Mouse (Mus musculus) CD4-positive, CD25-positive, alpha-beta regulatory T cell, adult 4 months (primary cell): ENCODE data around the gene Majin. TPM values are rescaled to one million over a fixed set of nuclear protein-coding genes. Genes with fewer than 3 reads are reported as not detected.
A peak's percentile ranks its signal among the peaks of the same experiment; 100 is the strongest.

Source experiments
- ATAC-seq: one replicate; pipeline ENCODE4 v1.8.0; 2017
- polyA plus RNA-seq, 2 experiments: library from polyadenylated mRNA; unstranded; fragments of 100-300 nt; shearing (Covaris generic); gene quantifications; one replicate each; pipeline ENCODE4 v1.2.1; 2017

The Majin gene
- polyA plus RNA-seq: under 1 TPM in 1 of 2 experiments, not detected in 1; 0.90 TPM

GRCm38 (mm10) chr19:6184131-6184530 is at the start of gene Majin:
Gene Majin, plus strand, starts transcription at chr19:6184388.
- no peak for ATAC-seq

DNA sequence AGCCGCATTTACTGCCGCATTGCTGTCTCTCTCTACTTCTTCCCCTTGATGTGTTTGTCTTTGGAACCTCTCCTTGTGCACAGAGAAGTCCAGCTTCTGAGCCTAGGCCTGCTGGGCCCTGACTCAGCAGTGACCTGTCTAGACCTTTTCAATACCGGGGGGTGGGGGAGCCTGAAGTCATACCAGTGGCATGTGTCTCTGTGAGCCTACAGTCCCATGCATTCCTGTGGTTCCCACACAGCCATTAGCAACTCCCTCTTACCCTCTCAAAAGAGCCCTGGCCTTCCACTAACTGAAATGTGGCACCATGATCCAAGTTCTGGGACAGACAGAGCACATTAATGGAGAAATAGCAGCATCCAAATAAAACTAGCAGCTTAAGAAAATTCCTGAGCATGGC is 47.8 kb upstream of the Majin start:
- no peak for ATAC-seq

GRCm38 (mm10) chr19:6139701-6140100 is 44.5 kb upstream of the Majin start:
- ATAC-seq: no peak

GRCm38 (mm10) chr19:6140374-6140677 is 43.9 kb upstream of the Majin start:
- peak; percentile 17 for ATAC-seq

DNA sequence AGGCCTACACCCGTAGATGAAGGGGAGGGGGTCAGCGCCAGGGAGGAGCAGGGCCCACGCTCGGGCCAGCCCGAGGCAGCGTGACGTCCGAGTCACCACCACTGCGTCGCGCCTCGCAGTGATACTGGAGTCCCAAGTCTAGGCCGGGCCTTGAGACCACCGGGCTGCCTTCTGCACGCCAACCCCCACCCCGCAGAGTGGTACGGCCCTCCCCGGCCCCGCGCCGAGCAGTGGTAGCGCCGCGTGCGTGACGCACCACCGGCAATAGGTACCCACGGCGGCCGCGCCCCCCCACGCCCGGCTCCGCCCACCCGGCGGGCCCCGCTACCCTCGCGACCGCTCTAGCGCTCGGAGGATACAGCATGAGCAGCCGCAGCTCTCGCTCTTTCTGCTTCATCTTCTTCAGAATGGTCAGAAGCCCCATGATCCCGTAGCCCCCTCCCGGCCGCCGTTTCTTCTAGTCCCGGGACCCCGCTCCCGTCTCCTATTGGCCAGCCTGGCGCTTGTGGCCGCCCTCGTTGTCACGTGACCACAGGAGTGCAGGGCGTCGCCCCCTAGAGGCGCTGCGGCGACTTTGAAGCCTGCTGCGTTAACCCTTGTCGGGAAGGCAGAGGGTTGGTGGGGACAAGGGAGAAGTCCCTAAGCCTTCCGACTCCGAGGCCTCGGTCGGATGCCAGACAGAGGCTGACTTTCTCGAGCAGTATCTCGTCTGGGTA is 43.4 kb upstream of the Majin start, which contains the start of gene Batf2:
TSS of gene Batf2 (plus strand) at position 306 of the 716 bp plus-strand sequence.
- peak; percentile 86 for ATAC-seq

GRCm38 (mm10) chr19:6141394-6141749 is 42.8 kb upstream of the Majin start, which contains the start of gene Arl2:
Gene Arl2, minus strand, starts transcription at chr19:6141548.
- ATAC-seq: peak; percentile 68

DNA sequence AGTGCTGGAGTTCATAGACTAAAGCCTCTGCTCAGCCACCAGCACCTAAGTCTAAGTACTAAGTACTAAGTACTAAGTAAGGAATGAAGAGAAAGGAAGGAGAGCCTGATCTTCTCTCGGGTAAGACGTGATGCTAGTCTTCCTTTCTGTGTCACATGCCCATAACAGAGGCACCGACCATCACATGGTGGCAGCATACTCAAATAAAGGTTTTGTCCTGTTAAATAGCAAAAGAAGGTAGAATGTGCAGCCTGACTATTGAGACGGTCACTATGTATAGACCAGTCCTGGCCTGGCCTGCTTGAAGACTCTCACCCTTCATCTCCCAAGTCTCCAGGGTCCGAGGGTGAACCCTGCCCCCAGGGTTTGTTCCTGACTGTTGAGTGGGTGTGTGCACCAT is 39.3 kb upstream of the Majin start:
- ATAC-seq: no peak

DNA sequence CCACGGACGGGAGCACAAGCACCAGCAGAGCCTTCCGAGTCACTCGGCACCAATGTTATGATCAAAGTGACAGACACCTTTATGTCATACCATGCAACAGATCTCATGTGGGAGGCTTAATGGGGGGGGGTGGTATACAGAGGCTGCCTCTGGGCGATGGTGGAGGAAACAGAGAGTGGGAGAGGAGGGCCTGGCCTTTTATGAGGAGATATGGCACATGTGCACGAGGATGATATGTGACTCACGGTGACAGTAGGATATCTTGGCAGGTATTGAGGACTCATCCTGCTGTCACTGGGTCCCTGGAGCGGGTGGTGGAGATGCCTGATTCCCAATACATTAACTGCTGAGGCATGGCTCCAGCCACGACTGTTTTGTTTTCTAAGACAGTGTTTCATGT is 29.0 kb upstream of the Majin start:
- ATAC-seq: no peak

GRCm38 (mm10) chr19:6156372-6156771 is 27.8 kb upstream of the Majin start:
- ATAC-seq: no peak

- no peak for ATAC-seq
These were observed 27.0 kb upstream of the Majin start for GRCm38 (mm10) chr19:6157220-6157619.

GRCm38 (mm10) chr19:6163872-6164547 is 20.2 kb upstream of the Majin start:
- no peak for ATAC-seq

- ATAC-seq: no peak
These were observed 17.4 kb upstream of the Majin start for GRCm38 (mm10) chr19:6166750-6167149.

DNA sequence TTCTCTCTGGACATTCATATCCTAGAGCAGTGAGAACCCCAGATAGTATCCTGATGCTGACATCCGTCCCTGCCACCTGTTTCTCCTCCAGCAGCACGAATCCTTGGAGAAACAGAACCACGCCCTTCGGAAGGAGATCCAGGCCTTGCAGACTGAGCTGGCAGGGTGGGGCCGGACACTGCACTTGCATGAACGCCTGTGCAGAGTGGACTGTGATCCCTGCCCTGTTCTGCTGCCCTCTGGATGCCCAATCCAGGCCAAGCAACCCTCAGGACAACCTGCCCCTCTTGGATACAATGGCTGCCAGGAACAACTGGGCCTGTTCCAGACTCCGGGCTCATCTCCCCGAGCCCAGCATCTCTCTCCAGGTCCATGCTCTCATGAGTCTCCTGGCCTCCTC is 13.0 kb upstream of the Majin start:
- no peak for ATAC-seq

DNA sequence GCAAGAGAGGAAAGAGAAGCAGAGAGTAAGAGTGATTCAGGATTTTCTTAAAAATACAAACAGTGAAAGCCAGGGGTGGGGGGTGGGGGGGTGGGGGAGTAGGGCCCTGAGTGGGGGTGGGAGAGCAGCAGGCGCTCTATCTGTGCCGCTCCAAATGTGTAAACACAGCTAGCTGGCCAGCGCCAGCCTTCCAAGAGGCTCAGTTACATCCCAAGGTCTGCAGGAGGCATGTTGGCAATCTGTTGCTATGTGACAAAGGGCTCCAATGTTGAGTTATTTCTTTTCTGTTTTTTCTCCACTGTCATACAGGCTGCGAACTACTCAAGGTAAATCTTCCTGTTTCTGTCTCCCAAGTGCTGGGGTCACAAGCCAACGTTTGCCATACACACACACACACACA is 9.4 kb upstream of the Majin start:
- no peak for ATAC-seq

GRCm38 (mm10) chr19:6178775-6179174 is 5.4 kb upstream of the Majin start:
- no peak for ATAC-seq

- ATAC-seq: no peak
These were observed 2.6 kb upstream of the Majin start for GRCm38 (mm10) chr19:6181629-6182028.

- ATAC-seq: no peak
These were observed 1.7 kb upstream of the Majin start for GRCm38 (mm10) chr19:6182534-6182933.

DNA sequence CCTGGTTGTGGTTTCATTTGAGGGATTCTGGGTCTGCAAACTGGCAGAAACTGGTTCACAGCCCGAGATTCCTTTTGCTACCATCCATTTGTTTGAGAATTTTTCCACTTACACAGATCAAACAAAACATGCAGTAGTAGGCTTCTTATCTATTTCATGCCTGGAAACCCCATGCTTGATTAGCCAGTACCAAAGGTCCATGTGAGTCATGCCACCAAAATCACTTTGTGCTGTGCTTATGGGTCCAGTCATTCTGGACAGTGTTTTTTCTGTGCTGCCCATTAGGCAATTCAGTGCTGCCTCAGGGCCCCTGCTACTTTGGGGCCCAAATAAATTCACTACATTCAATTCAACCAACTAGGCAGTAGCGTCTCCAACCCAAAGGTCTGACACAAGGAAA is 20.1 kb downstream of the Majin start:
- no peak for ATAC-seq

- ATAC-seq: no peak
These were observed 22.5 kb downstream of the Majin start for GRCm38 (mm10) chr19:6206716-6207115.

DNA sequence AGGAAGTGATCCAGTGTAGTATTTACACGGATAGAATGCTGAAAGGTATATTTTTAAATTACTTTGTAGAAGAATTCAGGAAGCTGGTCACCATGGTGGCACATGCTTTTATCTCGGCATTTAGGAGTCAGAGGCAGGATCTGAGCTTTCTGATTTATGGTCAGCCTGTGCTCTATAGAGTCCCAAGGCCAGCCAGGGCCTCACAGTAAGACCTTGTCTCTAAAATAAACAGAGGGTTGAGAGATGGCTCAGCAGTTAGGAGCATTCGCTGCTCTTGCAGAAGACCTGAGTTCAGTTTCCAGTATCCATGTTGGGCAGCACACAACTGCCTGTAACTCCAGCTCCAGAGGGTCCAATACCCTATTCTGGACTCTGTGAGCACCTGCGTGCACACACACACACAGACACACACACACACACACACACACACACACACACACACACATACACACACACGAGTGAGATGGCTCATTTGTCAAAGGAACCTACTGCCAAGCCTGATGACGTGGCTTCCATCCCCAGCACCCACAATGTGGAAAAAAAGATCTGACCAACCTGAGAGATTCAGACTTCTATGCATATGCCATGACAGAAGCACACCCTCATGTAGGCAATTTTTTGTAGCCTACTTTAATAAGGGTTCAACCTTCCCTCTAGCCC is 32.0 kb downstream of the Majin start:
- ATAC-seq: no peak

GRCm38 (mm10) chr19:6218606-6219005 is 34.4 kb downstream of the Majin start:
- ATAC-seq: no peak

- ATAC-seq: no peak
These were observed 41.9 kb downstream of the Majin start, which contains the start of gene Gpha2 for GRCm38 (mm10) chr19:6226135-6226534. Gene Gpha2, plus strand, starts transcription at chr19:6226380.

- ATAC-seq: no peak
These were observed 42.6 kb downstream of the Majin start for GRCm38 (mm10) chr19:6226763-6227162.

- ATAC-seq: no peak
These were observed 43.7 kb downstream of the Majin start for GRCm38 (mm10) chr19:6227864-6228263.
